Mouse (Mus musculus) heart, adult 2 months (tissue): ENCODE measurements around the gene 4930404N11Rik. TPM values are rescaled to one million over a fixed set of nuclear protein-coding genes. Genes with fewer than 3 reads are reported as not detected.

ENCODE experiments used
- DNase-seq, 2 experiments: peaks; one replicate each; pipeline ENCODE4 v3.0.0; 2021
- H3K27ac ChIP-seq: fragments of 200-600 bp; 2 replicates; pipeline ENCODE4 v1.8.1; 2022
- H3K27me3 ChIP-seq: fragments of 200-500 bp; 2 replicates; pipeline ENCODE4 v1.6.1; 2012; ENCODE audit warnings: mild to moderate bottlenecking, low read length, inconsistent platforms, mixed read lengths; ENCODE audit not compliant: control insufficient read depth, insufficient read depth
- H3K36me3 ChIP-seq: fragments of 200-500 bp; 2 replicates; pipeline ENCODE4 v1.6.1; 2012; ENCODE audit warnings: low read length, inconsistent platforms; ENCODE audit not compliant: control insufficient read depth, insufficient read depth
- H3K4me1 ChIP-seq: fragments of 200-500 bp; 2 replicates; pipeline ENCODE4 v1.6.1; 2011; ENCODE audit warnings: low read length; ENCODE audit not compliant: control insufficient read depth, insufficient read depth
- H3K4me3 ChIP-seq: fragments of 200-600 bp; 2 replicates; pipeline ENCODE4 v1.8.1; 2022
- H3K79me2 ChIP-seq: fragments of 200-500 bp; replicated peaks from 2 replicates; pipeline ENCODE4 v1.6.1; 2012; ENCODE audit warnings: mild to moderate bottlenecking, inconsistent platforms, low read length, moderate library complexity, mixed read lengths; ENCODE audit not compliant: control insufficient read depth, insufficient read depth
- H3K9ac ChIP-seq: fragments of 200-500 bp; 2 replicates; pipeline ENCODE4 v1.6.1; 2012; ENCODE audit warnings: low read depth, mild to moderate bottlenecking, control low read depth, inconsistent platforms, low read length, mixed read lengths
- CTCF ChIP-seq: fragments of 200-600 bp; IDR thresholded peaks from 2 replicates; pipeline ENCODE4 v1.8.1; 2022; ENCODE audit warnings: antibody characterized with exemption, mild to moderate bottlenecking, moderate library complexity
- EP300 ChIP-seq: fragments of 200-500 bp; IDR thresholded peaks from 2 replicates; pipeline ENCODE4 v1.6.1; 2011; ENCODE audit warnings: low read depth, low read length, control low read depth; ENCODE audit not compliant: insufficient read depth
- POLR2A ChIP-seq: fragments of 200-500 bp; IDR thresholded peaks from 2 replicates; pipeline ENCODE4 v1.6.1; 2011; ENCODE audit warnings: mild to moderate bottlenecking, low read depth, low read length, control low read depth; ENCODE audit not compliant: insufficient read depth
- WGBS: fragments of 180-500 bp; shearing (Covaris S2); methylation state at CpG from one replicate; pipeline ENCODE4 v1.1.7; 2018; 5-methylcytosine and 5-hydroxymethylcytosine counted together
- intact Hi-C: fragments of 180-260 bp; cut with DNase I; formaldehyde crosslinking; loops from one replicate; pipeline ENCODE4 v1.15.1; 2025
- polyA plus RNA-seq: library from polyadenylated mRNA; depleted of rRNA; stranded (reverse); fragments of >200 nt; gene quantifications from 2 replicates; pipeline ENCODE4 v1.2.3, GENCODE M21; 2012
- total RNA-seq, 2 experiments: library from RNA; stranded (reverse); gene quantifications; 2 replicates each; pipeline ENCODE4 v1.2.3; 2021

4930404N11Rik gene
- total and polyA plus RNA-seq, 3 experiments, result 0.64 to 1.2 (median 1.1) TPM

DNA sequence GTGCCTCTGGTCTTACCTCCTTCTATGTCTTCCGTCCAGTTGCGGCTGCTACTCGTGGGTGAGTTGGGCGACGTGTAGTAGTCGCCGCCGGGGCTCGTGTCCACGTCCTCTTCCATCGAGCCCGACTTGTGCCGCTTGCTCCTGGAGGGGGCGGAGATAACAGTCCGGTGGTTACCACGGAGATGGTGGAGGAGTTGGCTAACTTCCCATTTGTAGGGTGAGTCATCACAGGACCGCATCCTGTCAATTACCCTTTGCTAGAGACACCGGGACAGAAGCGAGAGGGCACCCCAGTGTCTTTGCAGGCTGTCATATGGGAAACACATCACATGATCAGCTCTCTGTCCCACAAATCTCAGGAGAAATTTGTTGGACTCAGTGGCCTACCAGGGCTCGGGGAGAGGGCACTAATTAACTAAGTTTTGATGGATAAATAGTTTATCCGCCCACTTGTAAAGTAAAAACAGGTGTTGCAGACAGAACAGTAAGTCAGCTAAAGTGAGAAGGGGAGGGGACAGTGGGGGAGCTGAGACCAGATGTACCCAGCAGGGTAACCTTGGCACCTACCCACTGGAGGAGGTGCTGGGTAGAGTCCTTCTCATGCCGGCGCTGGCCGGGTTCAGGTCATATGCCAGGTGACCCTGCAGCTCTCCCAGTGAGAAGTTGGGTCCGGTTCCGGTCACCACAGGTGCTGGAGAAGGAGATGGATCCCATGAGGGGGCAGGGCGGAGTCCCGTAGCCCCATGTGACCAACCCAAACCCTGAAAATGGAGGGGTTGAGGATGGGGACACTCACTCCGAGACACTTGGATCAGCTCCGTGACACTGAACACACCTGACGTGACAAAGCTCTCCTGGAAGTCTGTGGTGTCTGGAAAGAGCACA, 42.2 kb upstream of the 4930404N11Rik start:
- no peaks in the 10 kb centered on the region for H3K27me3 ChIP-seq
- 20% methylated on average over 31 of the region's 31 CpGs for WGBS
- peak overlapping the region; percentile 91 for H3K27ac ChIP-seq
- H3K79me2 ChIP-seq, result no peaks in the 10 kb centered on the region
- peaks cover 49% of the 10 kb centered on the region for H3K4me1 ChIP-seq
- peak overlapping the region; percentile 46 for H3K9ac ChIP-seq
- H3K36me3 ChIP-seq, result peaks cover 17% of the 10 kb centered on the region
- TF ChIP-seq EP300 (peak; percentile 83), POLR2A (0 out of 2 replicates have a peak, but pooled peaks have one; percentile 42), CTCF (peak; percentile 26)
- H3K4me3 ChIP-seq, result peak overlapping the region; percentile 25
- intact Hi-C loops, result loop anchor here (5.0 kb wide), 1 partner anchor 35 kb away; no protein-coding TSS in a partner anchor
- DNase-seq, result peak; percentile 80 to 91

DNA sequence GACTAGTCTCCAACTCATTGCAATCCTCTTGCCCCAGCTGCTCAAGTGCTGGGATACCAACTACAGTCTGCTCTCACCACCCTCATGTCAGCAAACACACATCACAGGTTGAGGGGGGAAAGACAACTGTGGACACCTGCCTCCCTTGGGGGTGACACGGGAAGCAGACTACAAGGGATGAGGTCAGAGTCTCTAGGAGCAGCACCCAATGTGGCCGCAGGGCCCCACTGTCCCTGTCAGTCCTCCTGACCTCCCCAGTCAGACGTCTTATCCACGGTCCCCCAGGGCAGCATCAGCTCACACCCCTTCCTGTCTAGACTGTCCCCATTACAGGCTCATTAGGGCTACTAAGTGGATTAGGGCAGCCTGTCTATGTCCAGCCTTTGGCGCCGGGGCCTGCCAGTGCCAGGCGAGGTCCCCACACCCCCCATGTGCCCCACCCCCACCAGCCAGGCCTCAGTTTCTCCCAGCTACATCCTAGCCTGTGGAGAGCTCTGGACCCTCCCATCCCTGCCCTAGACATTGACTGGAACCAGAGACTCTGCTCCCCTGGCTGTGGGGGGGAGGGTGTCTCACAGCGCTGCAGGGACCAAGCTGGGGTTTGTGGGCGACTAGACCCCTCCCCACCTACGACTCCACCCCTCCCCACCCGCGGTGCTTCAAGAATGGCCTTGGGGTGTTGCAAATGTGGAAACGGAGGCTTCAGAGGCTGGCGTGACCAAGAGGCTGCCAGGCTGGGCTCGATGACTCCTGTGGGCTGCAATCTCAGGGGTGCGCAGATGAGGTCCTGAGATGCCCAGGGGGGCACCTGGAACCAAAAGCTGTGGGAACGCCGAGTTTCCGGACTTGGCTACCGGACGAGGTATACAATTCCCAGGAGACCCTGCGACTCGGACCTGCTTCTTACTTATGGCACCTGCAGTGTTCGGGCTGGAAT, 41.2 kb upstream of the 4930404N11Rik start:
- TF ChIP-seq CTCF (no peak), POLR2A (no peak), EP300 (no peak)
- Histone ChIP-seq H3K4me3 (peak overlapping the region; percentile 25), H3K27me3 (no peaks in the 10 kb centered on the region), H3K9ac (peak overlapping the region; percentile 46), H3K36me3 (peaks cover 11% of the 10 kb centered on the region), H3K79me2 (no peaks in the 10 kb centered on the region), H3K27ac (peak overlapping the region; percentile 91), H3K4me1 (peaks cover 44% of the 10 kb centered on the region)
- DNase-seq, result no peak
- 36% methylated on average over 24 of the region's 24 CpGs for WGBS
- intact Hi-C loops, result loop anchor here (5.0 kb wide), 1 partner anchor 36 kb away; no protein-coding TSS in a partner anchor

DNA sequence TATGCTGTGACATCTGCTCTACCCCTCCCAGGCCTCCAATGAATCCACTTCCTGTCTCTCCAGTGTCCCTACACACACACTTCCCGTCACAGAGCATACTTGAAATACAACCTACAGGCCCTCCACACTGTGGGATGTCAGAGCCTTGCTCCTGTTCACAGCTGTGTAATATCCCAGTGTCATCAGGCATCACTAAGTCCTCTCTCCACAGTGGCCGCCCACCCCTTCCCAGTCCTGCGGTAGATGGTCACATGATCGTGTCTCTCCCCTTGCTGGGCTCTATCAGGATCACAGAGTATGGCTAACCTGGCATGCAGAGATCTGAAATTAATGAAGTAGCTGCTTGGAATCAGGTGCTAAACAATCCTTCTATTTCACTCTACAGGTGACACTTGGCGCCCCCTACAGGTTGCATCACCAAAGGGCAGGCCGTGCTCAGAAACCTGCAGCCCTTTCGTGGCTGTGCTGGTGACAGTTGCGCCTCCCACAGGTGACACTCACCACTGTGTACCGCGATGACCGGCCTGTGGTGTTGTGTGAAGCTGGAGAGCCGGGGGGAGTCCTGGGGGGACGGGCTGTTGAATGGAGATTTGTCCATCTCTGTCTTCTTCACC, 40.1 kb upstream of the 4930404N11Rik start:
- H3K4me1 ChIP-seq, result peaks cover 45% of the 10 kb centered on the region
- TF ChIP-seq EP300, result 0 out of 2 replicates have a peak, but pooled peaks have one; percentile 33
- peak; percentile 88 for TF ChIP-seq CTCF
- TF ChIP-seq POLR2A, result no peak
- H3K27me3 ChIP-seq, result no peaks in the 10 kb centered on the region
- peak overlapping the region; percentile 91 for H3K27ac ChIP-seq
- 53% methylated on average over 13 of the region's 13 CpGs for WGBS
- no peak overlapping the region for H3K4me3 ChIP-seq
- H3K79me2 ChIP-seq, result no peaks in the 10 kb centered on the region
- peaks cover 11% of the 10 kb centered on the region for H3K36me3 ChIP-seq
- intact Hi-C loops, result loop anchor here (2.0 to 5.0 kb wide), 2 partner anchors 15 to 37 kb away; no protein-coding TSS in a partner anchor
- no peak overlapping the region for H3K9ac ChIP-seq
- DNase-seq, result peak; percentile 64 to 73

DNA sequence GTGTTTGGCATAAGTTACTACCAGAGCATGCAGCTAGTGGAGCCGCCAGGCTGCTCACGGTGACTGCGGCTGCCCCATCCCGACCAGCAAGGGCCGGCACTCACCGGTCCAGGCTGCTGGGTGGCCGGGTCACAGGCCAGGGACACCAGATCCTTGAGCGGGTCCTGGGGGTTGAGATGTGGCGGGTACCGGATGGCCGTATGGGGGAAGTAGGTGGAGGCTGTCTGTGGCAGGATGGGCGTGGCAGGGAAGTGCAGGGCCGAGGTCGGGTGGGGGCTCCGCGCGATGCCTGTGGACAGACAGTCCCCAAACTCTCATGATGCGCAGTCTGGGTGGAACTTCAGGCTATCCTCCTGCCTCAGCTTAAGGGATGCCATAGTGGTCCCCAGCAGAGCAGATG, 39.1 kb upstream of the 4930404N11Rik start:
- intact Hi-C loops, result loop anchor here (2.0 to 5.0 kb wide), 2 partner anchors 14 to 38 kb away; no protein-coding TSS in a partner anchor
- peaks cover 36% of the 10 kb centered on the region for H3K4me1 ChIP-seq
- TF ChIP-seq POLR2A, result no peak
- 0 out of 2 replicates have a peak, but pooled peaks have one; percentile 20 for TF ChIP-seq EP300
- H3K27me3 ChIP-seq, result no peaks in the 10 kb centered on the region
- H3K27ac ChIP-seq, result peak overlapping the region; percentile 68
- H3K36me3 ChIP-seq, result peaks cover 11% of the 10 kb centered on the region
- H3K4me3 ChIP-seq, result no peak overlapping the region
- WGBS, result 42% methylated on average over 18 of the region's 18 CpGs
- DNase-seq, result peak in 1 of 2 experiments; percentile 71
- no peaks in the 10 kb centered on the region for H3K79me2 ChIP-seq
- H3K9ac ChIP-seq, result peak overlapping the region; percentile 10; the same call in 1 of the 2 replicates

DNA sequence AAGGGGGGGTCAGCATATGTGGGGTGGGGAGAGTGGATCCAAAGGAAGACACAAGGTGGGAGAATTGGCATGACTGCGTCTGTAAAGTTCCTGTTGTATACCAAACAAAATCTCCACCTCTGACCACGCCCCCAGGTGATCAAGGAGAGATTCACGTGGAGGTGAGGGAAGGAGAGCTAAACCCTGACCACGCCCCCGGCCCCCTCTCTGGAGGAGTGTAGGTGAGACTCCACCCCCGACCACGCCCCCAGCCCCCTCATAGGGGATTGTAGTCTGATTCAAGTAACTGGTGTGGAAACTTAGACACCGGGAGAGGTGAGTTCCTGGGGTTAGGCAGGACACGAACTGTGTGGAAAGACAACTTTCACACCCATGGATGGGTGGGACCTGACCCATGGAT, 38.5 kb upstream of the 4930404N11Rik start:
- Histone ChIP-seq H3K27me3 (no peaks in the 10 kb centered on the region), H3K9ac (no peak overlapping the region), H3K36me3 (peaks cover 9% of the 10 kb centered on the region), H3K4me1 (peaks cover 33% of the 10 kb centered on the region), H3K79me2 (no peaks in the 10 kb centered on the region), H3K27ac (peak overlapping the region; percentile 68; the same call in 1 of the 2 replicates), H3K4me3 (no peak overlapping the region)
- intact Hi-C loops, result loop anchor here (2.0 kb wide), 1 partner anchor 13 kb away; no protein-coding TSS in a partner anchor
- WGBS, result 51% methylated on average over 9 of the region's 9 CpGs
- TF ChIP-seq EP300 (no peak), CTCF (no peak), POLR2A (no peak)
- DNase-seq, result no peak
